Mouse (Mus musculus) telencephalon, adult 2 months (tissue): ENCODE results near the gene Zkscan17.

Source experiments
- DNase-seq: peaks from one replicate; pipeline ENCODE4 v3.0.0-alpha.2; 2011; ENCODE audit warnings: low read depth, low spot score

The Zkscan17 gene

GRCm38 (mm10) chr11:59456891-59457290, 69.7 kb downstream of the Zkscan17 start:
- DNase-seq, result no peak

- DNase-seq, result no peak
Observed at GRCm38 (mm10) chr11:59456346-59456745, 70.2 kb downstream of the Zkscan17 start.

- no peak for DNase-seq
Observed at GRCm38 (mm10) chr11:59451086-59451485, 75.5 kb downstream of the Zkscan17 start, which contains the start of gene Snap47. TSS of gene Snap47 (minus strand) at chr11:59451186.

GRCm38 (mm10) chr11:59450230-59450771, 76.2 kb downstream of the Zkscan17 start:
- no peak for DNase-seq

GRCm38 (mm10) chr11:59449741-59450229, 76.8 kb downstream of the Zkscan17 start, which contains the start of gene Jmjd4:
TSS of gene Jmjd4 (plus strand) at chr11:59450045.
- peak; percentile 77 for DNase-seq

GRCm38 (mm10) chr11:59443102-59443501, 83.4 kb downstream of the Zkscan17 start:
- no peak for DNase-seq

GRCm38 (mm10) chr11:59437954-59438353, 88.6 kb downstream of the Zkscan17 start:
- DNase-seq, result no peak
